Mouse (Mus musculus): ENCODE measurements around the gene Gm49318. TPM values are rescaled to one million over a fixed set of nuclear protein-coding genes. Genes with fewer than 3 reads are reported as not detected.
"Not testable (repeated sequence)": the region's sequence is repeated elsewhere in the genome, so short reads cannot be mapped to it uniquely, and the experiment has no call there.

Gm49318 gene
- polyA plus RNA-seq, 1 experiment from 2014 or later = not detected

- no peak overlapping the region for H3K4me3 ChIP-seq
- no peak overlapping the region for H3K27ac ChIP-seq
- H3K27me3 ChIP-seq = no peaks in the 10 kb centered on the region
- no peaks in the 10 kb centered on the region for H3K9me3 ChIP-seq
- no peak overlapping the region for H3K4me2 ChIP-seq (replicated peaks)
- no peak for ATAC-seq (ENCODE audit: insufficient number of reproducible peaks, insufficient read depth, low FRiP score, low TSS enrichment)
- no peaks in the 10 kb centered on the region for H3K36me3 ChIP-seq
- H3K4me1 ChIP-seq = no peaks in the 10 kb centered on the region
- H3K9ac ChIP-seq = no peak overlapping the region
- WGBS = 82% methylated on average over 6 of the region's 6 CpGs
These were observed 21.7 kb upstream of the Gm49318 start for GRCm38 (mm10) chr9:22092746-22093145.

GRCm38 (mm10) chr9:22089986-22090385 is 18.9 kb upstream of the Gm49318 start:
- no peak overlapping the region for H3K4me2 ChIP-seq (replicated peaks)
- H3K27me3 ChIP-seq = no peaks in the 10 kb centered on the region
- ATAC-seq (ENCODE audit: insufficient number of reproducible peaks, insufficient read depth, low FRiP score, low TSS enrichment) = no peak
- 83% methylated on average over 7 of the region's 7 CpGs for WGBS
- no peaks in the 10 kb centered on the region for H3K36me3 ChIP-seq
- H3K9me3 ChIP-seq = no peaks in the 10 kb centered on the region
- no peak overlapping the region for H3K9ac ChIP-seq
- H3K4me3 ChIP-seq = no peak overlapping the region
- peaks cover 6% of the 10 kb centered on the region for H3K4me1 ChIP-seq
- H3K27ac ChIP-seq = no peak overlapping the region

GRCm38 (mm10) chr9:22089281-22089680 is 18.2 kb upstream of the Gm49318 start:
- H3K4me2 ChIP-seq (replicated peaks) = no peak overlapping the region
- H3K27ac ChIP-seq = no peak overlapping the region
- H3K27me3 ChIP-seq = no peaks in the 10 kb centered on the region
- H3K4me3 ChIP-seq = no peak overlapping the region
- H3K36me3 ChIP-seq = no peaks in the 10 kb centered on the region
- 97% methylated on average over 7 of the region's 7 CpGs for WGBS
- H3K9ac ChIP-seq = no peak overlapping the region
- H3K9me3 ChIP-seq = no peaks in the 10 kb centered on the region
- H3K4me1 ChIP-seq = peaks cover 11% of the 10 kb centered on the region
- ATAC-seq (ENCODE audit: insufficient number of reproducible peaks, insufficient read depth, low FRiP score, low TSS enrichment) = no peak

- WGBS = 88% methylated on average over 2 of the region's 2 CpGs
- H3K27ac ChIP-seq = no peak overlapping the region
- no peak overlapping the region for H3K9ac ChIP-seq
- no peaks in the 10 kb centered on the region for H3K27me3 ChIP-seq
- ATAC-seq (ENCODE audit: insufficient number of reproducible peaks, insufficient read depth, low FRiP score, low TSS enrichment) = no peak
- peaks cover 11% of the 10 kb centered on the region for H3K4me1 ChIP-seq
- no peaks in the 10 kb centered on the region for H3K9me3 ChIP-seq
- no peaks in the 10 kb centered on the region for H3K36me3 ChIP-seq
- H3K4me3 ChIP-seq = no peak overlapping the region
- H3K4me2 ChIP-seq (replicated peaks) = no peak overlapping the region; the same call in 1 of the 2 replicates
These were observed 16.1 kb upstream of the Gm49318 start for GRCm38 (mm10) chr9:22087034-22087618.

DNA sequence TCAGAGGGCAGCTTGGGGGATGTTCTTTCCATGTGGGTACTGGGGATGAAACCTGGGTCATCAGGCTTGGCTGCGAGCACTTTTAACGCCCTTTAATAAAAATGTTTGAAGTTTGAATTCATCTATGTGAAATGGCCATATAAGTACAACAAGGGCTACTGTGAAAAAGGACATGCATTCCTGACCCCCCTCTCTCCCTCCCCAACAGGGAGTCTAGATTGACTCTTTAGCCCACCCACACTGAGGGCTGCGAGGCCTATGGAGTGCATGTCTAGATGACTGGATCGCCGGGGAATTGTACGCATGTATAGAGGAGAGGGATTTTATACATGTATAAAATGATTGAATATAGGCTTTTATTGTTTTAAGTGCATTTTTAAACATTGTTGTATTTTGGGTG is 15.0 kb upstream of the Gm49318 start:
- no peak for ATAC-seq (ENCODE audit: insufficient number of reproducible peaks, insufficient read depth, low FRiP score, low TSS enrichment)
- Histone ChIP-seq H3K4me3 (peak overlapping the region; percentile 82), H3K27ac (peak overlapping the region; percentile 51), H3K27me3 (no peaks in the 10 kb centered on the region), H3K9me3 (no peaks in the 10 kb centered on the region), H3K4me2 (replicated peaks) (peak overlapping the region; percentile 67), H3K4me1 (peaks cover 11% of the 10 kb centered on the region), H3K9ac (peak overlapping the region; percentile 72), H3K36me3 (no peaks in the 10 kb centered on the region)
- 71% methylated on average over 6 of the region's 6 CpGs for WGBS

DNA sequence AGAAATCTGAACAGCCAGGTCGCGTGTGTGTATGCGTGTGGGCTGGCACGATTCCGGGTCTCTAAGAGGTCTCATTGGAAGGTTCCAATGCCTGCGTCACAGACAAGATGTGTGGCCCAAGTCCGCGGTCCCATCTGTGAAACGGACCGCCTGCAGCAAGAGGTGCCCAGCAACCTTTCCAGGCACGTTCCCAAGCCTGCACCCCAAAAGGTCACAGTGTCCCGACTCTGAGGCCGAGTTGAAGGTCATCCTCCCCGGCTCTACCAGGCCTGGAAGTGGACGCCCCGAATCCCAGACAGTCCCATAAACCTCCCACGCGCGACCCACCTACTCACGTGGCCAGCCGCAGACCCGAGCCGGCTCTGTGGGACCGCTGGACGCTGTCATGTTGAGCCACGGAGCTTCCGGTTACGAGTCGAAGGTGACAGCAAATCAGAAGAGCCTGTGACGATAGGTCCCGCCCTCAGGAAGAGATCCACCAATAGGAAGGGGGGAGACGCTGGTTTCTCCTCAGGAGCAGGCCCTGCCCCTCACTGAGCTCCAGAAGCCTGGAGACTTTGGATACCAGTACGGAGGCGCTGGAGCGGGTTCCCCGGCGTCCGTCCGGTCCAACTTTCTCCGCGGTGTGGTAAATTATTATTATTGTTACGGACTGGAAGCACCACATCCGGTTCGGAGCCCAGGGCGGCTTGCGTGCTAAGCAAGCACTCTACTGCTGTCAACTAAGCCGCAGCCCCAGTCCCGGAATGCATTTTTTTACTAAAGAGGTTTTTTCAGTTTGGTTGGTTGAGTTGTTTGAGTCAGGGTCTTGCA is 14.2 kb upstream of the Gm49318 start, which contains the start of gene Ecsit:
Ecsit (minus strand) TSS at position 417 of the 813 bp plus-strand sequence.
- Histone ChIP-seq H3K4me3 (peak within 1 kb of the TSS; percentile 82), H3K4me2 (replicated peaks) (peak within 1 kb of the TSS; percentile 67), H3K27ac (peak within 1 kb of the TSS; percentile 51), H3K36me3 (no peaks in the 10 kb centered on the region), H3K27me3 (no peaks in the 10 kb centered on the region), H3K4me1 (peaks cover 11% of the 10 kb centered on the region), H3K9ac (peak within 1 kb of the TSS; percentile 72), H3K9me3 (no peaks in the 10 kb centered on the region)
- ATAC-seq (ENCODE audit: insufficient number of reproducible peaks, insufficient read depth, low FRiP score, low TSS enrichment) = peak; percentile 94
- under 1% methylated on average over 48 of the region's 48 CpGs for WGBS

DNA sequence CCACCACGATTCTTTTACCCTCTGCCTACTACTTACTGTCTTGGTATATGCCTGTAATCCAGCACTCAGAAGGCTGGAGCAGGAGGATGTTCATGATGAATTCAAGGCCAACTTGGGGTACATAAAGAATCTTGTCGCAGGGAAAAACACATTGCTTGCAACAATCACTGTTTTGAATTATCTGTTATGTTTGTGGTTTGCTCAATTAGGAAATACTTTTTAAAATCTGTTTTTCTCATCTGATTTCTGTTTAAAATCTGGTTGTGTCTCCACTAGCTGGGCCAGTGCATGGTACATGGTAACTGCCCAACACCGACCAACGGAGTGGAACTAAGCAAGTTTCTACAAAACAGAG is 13.6 kb upstream of the Gm49318 start:
- Histone ChIP-seq H3K4me1 (peaks cover 11% of the 10 kb centered on the region), H3K27ac (0 out of 2 replicates have a peak overlapping the region, but pooled peaks have one; percentile 9)
- 31% methylated on average over 4 of the region's 4 CpGs for WGBS

DNA sequence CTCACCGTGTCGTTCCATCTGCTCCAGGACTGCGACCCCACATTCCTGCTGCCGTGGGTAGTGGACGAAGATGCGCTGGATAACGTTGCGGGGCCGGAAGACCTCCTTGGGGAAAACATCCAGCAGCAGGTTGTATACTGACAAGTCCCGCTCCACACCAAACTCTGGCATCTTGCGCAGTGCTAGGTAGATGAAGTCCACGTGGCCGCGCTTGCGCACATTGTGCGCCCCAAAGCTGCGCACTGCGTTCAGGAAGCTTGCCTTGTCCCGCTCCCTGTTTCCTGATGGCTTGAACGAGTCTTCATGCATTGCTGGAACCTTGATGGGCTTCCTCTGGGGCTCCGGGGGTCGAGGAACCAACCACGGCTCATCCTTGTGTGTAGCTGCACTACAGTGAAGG is 5.2 kb upstream of the Gm49318 start:
- H3K9me3 ChIP-seq = no peaks in the 10 kb centered on the region
- WGBS = 93% methylated on average over 23 of the region's 23 CpGs
- no peak overlapping the region for H3K4me3 ChIP-seq
- no peak overlapping the region for H3K9ac ChIP-seq
- H3K27me3 ChIP-seq = no peaks in the 10 kb centered on the region
- no peak overlapping the region for H3K27ac ChIP-seq
- peaks cover 18% of the 10 kb centered on the region; the same call in 1 of the 2 replicates for H3K36me3 ChIP-seq
- H3K4me1 ChIP-seq = 0 out of 2 replicates have a peak, but pooled peaks cover 3% of the 10 kb centered on the region
- no peak for ATAC-seq (ENCODE audit: insufficient number of reproducible peaks, insufficient read depth, low FRiP score, low TSS enrichment)
- no peak overlapping the region for H3K4me2 ChIP-seq (replicated peaks)

More for the DNA sequence above, 13.6 kb upstream of the Gm49318 start:
- ATAC-seq (ENCODE audit: insufficient number of reproducible peaks, insufficient read depth, low FRiP score, low TSS enrichment) = no peak
- Histone ChIP-seq H3K9ac (peak overlapping the region; percentile 72), H3K4me2 (replicated peaks) (peak overlapping the region; percentile 67), H3K36me3 (no peaks in the 10 kb centered on the region), H3K9me3 (no peaks in the 10 kb centered on the region), H3K4me3 (peak overlapping the region; percentile 82), H3K27me3 (no peaks in the 10 kb centered on the region)

DNA sequence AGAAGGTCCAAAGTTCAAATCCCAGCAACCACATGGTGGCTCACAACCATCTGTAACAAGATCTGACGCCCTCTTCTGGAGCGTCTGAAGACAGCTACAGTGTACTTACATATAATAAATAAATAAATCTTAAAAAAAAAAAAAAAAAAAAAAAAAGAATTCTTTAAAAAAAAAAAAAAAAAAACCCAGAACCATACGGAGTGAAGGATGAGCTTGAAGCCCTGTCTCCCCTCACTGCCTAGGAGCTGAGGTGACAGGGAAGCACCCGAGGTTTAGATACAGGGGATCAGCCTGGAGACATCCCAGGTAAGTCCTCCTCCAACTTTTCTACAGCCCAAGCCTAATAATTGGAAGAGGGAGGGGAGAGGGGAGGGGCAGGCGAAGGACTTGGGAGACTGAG is 4.7 kb upstream of the Gm49318 start:
- not testable (repeated sequence) for H3K27me3 ChIP-seq; H3K4me1 ChIP-seq; H3K4me3 ChIP-seq; H3K4me2 ChIP-seq (replicated peaks); H3K9ac ChIP-seq; ATAC-seq (ENCODE audit: insufficient number of reproducible peaks, insufficient read depth, low FRiP score, low TSS enrichment); H3K27ac ChIP-seq; H3K9me3 ChIP-seq
- peaks cover 18% of the 10 kb centered on the region; the same call in 1 of the 2 replicates for H3K36me3 ChIP-seq
- 79% methylated on average over 5 of the region's 5 CpGs for WGBS

- Histone ChIP-seq H3K36me3 (peaks cover 28% of the 10 kb centered on the region), H3K4me2 (replicated peaks) (no peak overlapping the region), H3K27ac (no peak overlapping the region), H3K9ac (no peak overlapping the region), H3K4me1 (peaks cover 13% of the 10 kb centered on the region; the same call in 1 of the 2 replicates), H3K9me3 (no peaks in the 10 kb centered on the region), H3K27me3 (no peaks in the 10 kb centered on the region), H3K4me3 (no peak overlapping the region)
- no peak for ATAC-seq (ENCODE audit: insufficient number of reproducible peaks, insufficient read depth, low FRiP score, low TSS enrichment)
- WGBS = 92% methylated on average over 4 of the region's 4 CpGs
These were observed 1.2 kb upstream of the Gm49318 start for GRCm38 (mm10) chr9:22072276-22072675.

GRCm38 (mm10) chr9:22069881-22070553 is 1.0 kb downstream of the Gm49318 start:
- peak overlapping the region; percentile 58 for H3K4me2 ChIP-seq (replicated peaks)
- H3K4me1 ChIP-seq = peaks cover 13% of the 10 kb centered on the region; the same call in 1 of the 2 replicates
- H3K9ac ChIP-seq = no peak overlapping the region
- no peaks in the 10 kb centered on the region for H3K9me3 ChIP-seq
- peaks cover 35% of the 10 kb centered on the region for H3K36me3 ChIP-seq
- H3K27ac ChIP-seq = no peak overlapping the region
- peak overlapping the region; percentile 76 for H3K4me3 ChIP-seq
- no peaks in the 10 kb centered on the region for H3K27me3 ChIP-seq
- 68% methylated on average over 4 of the region's 4 CpGs for WGBS
- ATAC-seq (ENCODE audit: insufficient number of reproducible peaks, insufficient read depth, low FRiP score, low TSS enrichment) = no peak
